Mouse (Mus musculus) mature B cell (primary cell): ENCODE data around the gene Ccdc130.
"Not testable (repeated sequence)": the region's sequence is repeated elsewhere in the genome, so short reads cannot be mapped to it uniquely, and the experiment has no call there.

Source experiments
- in situ Hi-C: fragments of 300-500 bp; cut with MboI; formaldehyde crosslinking; loops from 2 replicates; pipeline ENCODE4 v1.14.3; 2019

Ccdc130 gene

DNA sequence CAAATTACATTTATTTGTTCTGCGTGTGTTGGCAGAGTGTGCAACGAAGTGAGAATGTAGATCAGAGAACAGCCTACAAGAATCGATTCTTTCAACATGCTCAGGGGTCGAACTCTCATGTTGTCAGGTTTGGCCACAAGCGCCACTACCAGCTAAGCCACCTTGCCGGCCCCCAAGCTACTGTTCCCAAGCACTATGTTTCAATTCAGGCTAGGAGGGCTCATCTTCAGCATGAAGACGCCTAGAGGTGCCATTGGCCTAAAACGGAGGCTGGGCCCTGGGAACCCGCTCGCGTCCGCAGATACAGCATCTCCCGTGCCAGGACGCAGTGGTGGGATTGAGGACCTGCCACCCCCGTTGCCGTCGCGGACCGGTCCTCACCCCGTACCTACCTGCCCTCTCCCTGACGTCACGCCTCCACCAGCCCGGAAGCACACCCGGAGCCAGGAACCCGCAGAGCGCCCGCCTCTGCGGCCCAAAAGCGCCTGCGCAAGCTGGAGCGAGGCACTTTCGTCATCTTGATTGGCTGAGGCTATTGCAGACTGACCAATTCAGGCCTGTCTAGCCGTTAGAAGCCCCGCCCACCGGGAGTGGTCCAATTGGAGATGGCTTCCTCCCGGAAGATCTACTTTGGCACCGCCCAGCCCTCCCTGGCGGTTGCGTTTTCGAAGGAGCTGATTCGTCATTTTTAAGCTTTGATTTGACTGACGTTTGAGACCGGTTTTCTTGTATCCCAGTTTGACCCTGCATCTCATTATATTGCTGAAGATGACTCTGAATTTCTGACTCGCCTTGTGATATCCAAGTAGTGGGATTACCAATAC, at the start of gene Ccdc130:
Gene Ccdc130 (minus strand): TSS at position 431 of the 824 bp plus-strand sequence.
- in situ Hi-C loops: no loop called here

DNA sequence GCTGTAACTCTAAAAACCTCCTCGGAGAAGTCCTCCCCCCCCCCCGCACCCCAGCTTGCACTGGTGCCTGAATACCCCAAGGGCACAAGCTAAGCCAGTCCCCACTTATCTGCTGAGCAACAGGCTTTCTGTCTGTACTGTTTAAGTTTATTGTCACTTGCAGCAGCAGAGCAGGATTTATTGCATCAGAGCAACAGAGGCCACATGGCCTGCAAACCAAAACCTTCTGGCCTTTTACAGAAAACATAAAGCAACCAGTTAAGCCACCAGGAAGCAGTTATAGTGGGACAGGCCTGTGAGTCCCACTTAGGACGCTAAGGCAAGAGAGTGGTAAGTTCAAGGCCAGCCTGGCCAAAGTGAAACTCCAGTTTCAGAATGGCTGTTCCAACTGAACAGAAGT, 38.2 kb upstream of the Ccdc130 start:
- in situ Hi-C loops: no loop called here

DNA sequence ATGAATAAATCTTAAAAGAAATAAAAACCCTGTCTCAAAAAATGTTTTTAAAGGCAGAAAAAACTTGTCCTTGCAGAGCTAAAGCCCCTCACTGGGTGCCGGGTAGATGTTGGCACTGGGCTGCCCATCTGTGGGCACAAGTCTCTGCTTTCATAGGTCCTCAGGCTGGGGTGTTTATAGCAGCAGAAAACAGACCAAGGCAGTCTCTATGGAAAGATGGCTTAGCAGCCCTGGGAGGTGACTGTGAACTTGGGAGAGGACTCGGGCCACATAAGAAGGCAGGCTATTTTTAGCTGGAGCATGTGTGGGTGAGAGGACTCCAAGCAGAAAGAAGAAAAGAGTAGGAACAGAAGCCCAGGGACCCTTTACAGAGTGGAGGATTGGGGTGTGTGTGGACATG, 33.8 kb upstream of the Ccdc130 start:
- in situ Hi-C loops: no loop called here

- in situ Hi-C loops: no loop called here
Observed at GRCm38 (mm10) chr8:84297029-84297785, 27.0 kb upstream of the Ccdc130 start.

GRCm38 (mm10) chr8:84291688-84292087, 21.5 kb upstream of the Ccdc130 start:
- in situ Hi-C loops: no loop called here

GRCm38 (mm10) chr8:84291086-84291485, 20.9 kb upstream of the Ccdc130 start:
- in situ Hi-C loops: no loop called here

DNA sequence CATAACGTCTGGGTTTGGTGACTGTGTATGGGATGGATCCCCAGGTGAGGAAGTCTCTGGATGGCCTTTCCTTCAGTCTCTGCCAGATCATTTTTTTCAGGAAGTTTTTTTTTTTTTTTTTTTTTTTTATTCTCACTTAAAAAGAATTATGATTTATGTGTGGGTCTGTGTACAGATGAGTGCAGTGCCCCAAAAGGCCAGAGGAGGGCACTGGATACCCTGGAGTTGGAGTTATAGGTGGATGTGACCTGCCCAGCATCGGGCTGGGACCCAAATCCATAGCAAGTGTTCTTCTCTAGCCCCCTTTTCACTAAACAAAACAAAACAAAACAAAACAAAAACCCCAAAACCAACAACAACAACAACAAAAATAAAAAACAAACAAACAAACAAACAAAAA, 18.7 kb upstream of the Ccdc130 start:
- in situ Hi-C loops: no loop called here

DNA sequence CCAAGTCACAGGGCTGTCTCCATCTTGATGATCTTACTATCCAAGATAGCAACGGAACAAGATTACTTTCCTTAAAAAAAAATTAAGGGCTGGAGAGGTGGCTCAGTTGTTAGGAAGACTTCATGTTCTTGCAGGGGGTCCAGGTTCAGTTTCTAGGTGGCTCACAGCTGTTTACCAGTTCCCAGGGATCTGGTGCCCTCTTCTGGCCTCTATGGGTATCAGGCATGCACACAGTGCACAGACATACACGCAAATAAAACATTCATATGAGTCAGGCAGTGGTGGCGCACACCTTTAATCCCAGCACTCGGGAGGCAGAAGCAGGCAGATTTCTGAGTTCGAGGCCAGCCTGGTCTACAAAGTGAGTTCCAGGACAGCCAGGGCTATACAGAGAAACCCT, 15.5 kb upstream of the Ccdc130 start:
- in situ Hi-C loops: not testable (repeated sequence)

DNA sequence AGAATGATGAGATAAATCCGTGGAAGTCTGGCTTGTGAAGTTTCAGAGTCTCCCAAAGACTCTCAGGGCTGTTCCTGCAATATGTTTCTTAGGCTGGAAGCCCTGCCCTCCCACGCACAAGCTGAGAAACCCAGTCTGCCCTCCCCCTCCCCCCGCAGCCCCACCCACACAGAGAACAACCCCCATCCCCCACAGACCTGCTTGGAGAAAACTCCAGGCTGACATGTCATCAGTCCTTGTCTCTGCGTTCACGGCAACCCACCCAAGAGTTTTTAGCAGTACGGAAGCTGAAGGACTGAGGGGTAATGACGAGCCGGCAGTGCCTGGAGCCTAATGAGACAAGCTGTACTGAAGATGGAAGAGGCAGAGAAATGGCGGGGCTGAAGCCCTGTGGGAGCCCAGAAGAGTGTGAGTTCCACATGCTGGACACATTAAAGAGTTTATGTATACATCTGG, 14.5 kb upstream of the Ccdc130 start:
- in situ Hi-C loops: no loop called here

GRCm38 (mm10) chr8:84280777-84281176, 10.6 kb upstream of the Ccdc130 start:
- in situ Hi-C loops: no loop called here

DNA sequence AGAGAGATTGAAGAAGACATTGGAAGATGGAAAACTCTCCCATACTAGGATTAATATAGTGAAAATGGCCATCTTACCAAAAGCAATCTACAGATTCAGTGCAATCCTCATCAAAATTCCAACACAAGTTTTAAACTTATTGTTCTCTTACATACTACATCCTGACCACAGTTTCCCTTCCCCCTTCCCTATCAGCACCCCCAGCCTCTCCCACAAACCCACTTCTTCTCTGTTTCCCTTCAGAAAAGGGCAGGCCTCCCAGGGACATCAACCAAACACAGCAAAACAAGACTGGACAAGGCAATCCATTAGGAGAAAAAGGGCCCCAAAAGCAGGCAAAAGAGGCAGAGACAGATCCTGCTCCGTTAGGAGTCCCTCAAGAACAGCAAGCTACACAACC, 6.3 kb upstream of the Ccdc130 start:
- in situ Hi-C loops: no loop called here

GRCm38 (mm10) chr8:84273968-84274367, 3.8 kb upstream of the Ccdc130 start:
- in situ Hi-C loops: no loop called here

- in situ Hi-C loops: no loop called here
Observed at GRCm38 (mm10) chr8:84272302-84272701, 2.1 kb upstream of the Ccdc130 start.

GRCm38 (mm10) chr8:84261098-84261497, 9.1 kb downstream of the Ccdc130 start:
- in situ Hi-C loops: no loop called here

DNA sequence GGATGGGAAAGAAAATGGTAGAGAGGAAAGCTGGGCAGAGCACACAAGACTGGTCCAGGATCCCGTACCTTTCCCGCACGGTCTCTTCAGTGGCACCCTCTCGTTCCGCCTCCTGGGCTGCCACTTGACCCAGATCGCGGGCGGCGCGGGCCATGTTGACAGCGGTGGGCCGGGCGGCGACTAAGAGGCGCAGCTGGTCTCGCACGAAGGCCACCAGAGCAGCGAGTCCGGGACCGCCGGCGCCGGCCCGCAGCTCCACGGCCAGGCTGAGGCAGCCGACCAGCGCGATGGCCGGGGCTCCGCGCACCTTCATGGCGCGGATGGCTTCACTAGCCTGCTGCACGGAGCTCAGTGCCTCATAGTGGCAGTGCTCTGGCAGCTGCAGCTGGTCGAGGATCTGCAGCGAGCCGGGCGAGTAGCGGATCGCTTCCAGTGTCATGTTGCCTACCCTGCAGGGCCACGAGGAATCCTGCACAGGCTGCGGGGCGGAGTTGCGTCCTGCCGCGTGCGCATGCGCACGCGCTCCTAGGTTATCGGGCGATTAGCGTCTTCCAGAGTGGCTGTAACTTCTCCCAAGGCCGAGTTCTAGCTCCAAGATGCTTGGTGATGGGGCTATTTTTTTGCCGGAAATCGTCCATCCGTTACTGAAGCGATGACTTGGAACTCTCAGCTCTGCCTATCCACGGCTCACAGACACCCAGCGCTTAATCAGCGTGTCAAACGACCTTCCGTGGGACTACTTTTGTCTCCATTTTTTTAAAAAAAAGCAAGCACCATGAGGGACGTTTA, 13.2 kb downstream of the Ccdc130 start, which contains the start of gene Mri1:
Gene Mri1 (minus strand): TSS at position 505 of the 789 bp plus-strand sequence.
- in situ Hi-C loops: no loop called here

- in situ Hi-C loops: no loop called here
Observed at GRCm38 (mm10) chr8:84256458-84256821, 13.7 kb downstream of the Ccdc130 start.

DNA sequence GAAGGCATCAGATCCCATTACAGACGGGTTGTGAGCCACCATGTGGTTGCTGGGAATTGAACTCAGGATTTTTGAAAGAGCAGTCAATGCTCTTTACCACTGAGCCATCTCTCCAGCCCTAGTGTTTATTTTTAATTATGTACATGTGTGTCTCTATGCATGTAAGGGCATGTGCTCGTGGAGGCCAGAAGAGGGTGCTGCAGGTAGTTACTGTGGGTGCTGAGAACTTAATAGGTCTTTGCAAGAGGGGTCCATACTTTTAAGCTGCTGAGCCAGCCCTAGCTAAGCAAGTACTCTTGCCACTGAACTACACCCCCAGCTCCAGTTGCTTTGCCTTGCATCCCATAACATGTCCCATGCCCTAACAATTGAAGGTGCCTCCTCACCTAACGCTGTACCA, 14.3 kb downstream of the Ccdc130 start:
- in situ Hi-C loops: no loop called here

DNA sequence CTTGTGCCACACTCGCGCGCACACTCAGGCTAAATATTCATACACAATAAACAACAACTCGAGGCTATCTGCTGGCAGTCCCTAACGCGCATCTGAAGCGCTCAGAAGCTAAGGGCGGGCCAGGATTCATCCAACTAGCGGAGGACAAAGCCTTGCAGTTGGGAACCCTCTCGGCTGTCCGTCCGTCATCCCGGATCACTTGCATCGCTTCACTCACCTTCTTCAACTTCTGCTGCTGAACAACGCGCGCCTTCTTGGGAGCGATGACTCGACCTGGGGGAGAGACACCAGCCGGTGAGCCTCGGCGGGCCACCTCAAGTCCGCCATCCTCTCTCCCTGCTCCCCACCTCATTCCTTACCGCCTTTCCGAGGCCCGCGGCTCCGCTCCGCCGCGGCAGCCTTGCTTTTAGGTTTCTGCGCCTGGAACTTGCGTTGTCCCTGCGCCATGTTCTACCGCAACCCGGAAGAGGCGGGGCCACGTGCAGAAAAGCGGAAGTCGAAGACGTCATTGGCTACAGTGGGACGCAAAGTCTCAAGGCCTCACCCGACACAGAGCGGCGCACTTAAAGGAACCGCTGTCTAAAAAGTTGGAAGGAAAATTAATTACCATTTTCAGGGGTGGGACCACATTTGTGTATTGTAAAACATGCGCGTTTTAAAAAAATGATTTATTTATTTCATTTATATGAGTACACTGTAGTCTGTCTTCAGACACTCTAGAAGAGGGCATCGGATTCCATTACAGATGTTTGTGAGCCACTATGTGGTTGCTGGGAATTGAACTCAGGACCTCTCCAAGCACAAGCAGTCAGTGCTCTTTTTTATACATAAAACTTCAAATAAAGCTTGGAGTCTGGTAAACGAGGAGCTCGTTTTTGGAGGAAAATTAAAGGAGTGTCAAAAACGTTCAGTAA, 20.7 kb downstream of the Ccdc130 start, which contains the start of gene D8Ertd738e:
Gene D8Ertd738e (minus strand): TSS at position 463 of the 914 bp plus-strand sequence.
- in situ Hi-C loops: no loop called here

DNA sequence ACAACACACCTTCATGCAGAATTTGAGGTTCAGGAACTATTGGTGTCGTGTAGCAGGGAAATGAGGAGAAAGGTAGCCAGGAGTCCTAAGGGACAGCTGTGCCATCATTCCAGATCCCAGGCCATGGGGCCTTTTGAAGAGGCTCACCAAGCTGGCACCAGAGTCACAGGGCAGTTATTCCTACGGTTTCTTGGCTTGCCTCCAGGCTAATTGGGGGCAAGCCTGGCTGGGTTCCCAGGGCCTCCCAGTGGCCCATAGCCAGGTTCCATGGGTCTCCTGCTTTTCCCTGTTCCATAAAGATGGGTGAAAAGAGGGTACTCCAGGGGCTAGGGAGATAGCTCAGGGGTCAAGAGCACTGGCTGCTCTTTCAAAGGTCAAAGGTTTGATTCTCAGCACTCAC, 28.4 kb downstream of the Ccdc130 start:
- in situ Hi-C loops: no loop called here

DNA sequence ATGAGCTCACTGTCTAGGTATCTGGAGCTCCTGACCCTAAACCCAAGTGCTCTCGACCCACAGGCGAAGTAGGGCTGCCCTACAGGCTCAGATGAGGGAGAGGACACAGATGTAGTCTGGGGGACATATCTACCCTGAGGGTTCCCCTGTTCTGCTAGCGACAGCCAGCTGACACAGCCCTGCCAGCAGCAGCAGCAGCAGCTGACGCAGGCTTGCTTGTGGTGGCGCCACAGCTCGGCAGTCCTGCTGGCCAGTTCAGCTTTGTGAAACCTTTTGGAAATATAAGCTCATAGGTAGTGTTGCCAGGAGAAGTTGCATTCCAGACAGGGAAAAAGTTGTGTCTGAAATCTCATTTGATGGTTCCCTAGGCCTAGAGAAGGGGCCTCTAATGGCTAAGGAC, 29.0 kb downstream of the Ccdc130 start:
- in situ Hi-C loops: no loop called here
